Mouse (Mus musculus): ENCODE results near the gene Ptk7.
A peak's percentile ranks its signal among the peaks of the same experiment; 100 is the strongest.

DNA sequence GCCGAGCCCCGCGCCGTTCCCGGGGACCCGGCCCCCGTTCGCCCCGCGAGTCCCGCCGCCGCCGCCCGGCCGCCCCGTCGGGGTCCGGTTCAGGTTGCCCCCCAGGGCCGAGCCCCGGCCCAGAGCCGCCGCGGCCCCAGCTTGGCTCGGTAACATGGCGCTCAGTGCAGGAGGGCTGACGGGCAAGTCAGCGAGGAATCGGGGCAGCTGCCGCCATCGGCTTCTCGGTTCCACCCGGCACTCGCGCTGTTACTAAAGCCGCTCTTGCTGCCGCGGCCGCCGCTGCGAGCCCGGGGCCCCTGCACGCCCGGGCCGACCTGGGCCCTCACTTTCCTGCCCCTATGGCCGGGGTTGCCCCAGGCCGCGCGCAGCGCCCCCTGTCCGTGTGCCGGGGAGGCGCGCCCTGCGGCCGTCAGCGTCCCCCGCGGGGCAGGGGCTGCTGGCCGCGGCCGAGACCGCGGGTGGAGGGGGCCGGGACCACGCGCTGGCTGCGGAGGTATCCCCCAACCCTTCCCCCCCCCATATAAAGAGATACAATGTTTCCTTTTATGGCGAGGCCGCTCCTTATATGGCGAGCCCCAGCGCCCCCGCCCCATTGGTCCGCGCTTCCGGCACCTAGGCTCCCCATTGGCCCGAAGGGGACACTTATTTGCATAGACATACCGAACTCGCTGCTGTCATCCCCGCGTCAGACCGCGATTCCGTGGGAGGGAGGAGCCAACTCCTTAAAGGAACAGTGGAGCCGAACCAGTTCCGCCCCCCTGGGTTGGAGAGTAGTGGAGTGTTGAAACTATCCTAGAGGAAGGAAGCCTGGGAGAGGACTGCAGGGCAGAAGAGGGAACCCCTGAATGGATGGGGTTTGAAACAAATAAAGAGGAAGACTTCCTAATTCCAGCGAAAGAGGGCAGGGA, 73.4 kb downstream of the Ptk7 start, which contains the start of gene Srf:
- TF ChIP-seq CTCF (IDR thresholded peaks at IDR 0.05; ENCODE audit: borderline replicate concordance, extremely low read depth, insufficient read depth, insufficient read length): peak; percentile 49; the same call in 1 of the 2 replicates
- TF ChIP-seq POLR2A (IDR thresholded peaks at IDR 0.05; ENCODE audit: borderline replicate concordance, extremely low read depth, insufficient read depth, insufficient read length, poor library complexity, severe bottlenecking): peak; percentile 86
